Mouse (Mus musculus): Measurements from ENCODE around the gene Ndufa4. TPM values are rescaled to one million over a fixed set of nuclear protein-coding genes. Genes with fewer than 3 reads are reported as not detected.

The Ndufa4 gene
- polyA plus RNA-seq, 1 experiment from 2014 or later = 825 TPM

Other genes with a start within 250 kb of the Ndufa4 start
- gene Phf14, start 312 bp upstream of the Ndufa4 start, polyA plus RNA-seq (2015; fragmentation: Nextera tagmentation; extraction: Ambion mirVana) = 95.6 and 106 TPM in 2 replicates